Mouse (Mus musculus) olfactory bulb, adult 2 months (tissue): ENCODE results near the gene Hnrnpab. TPM values are rescaled to one million over a fixed set of nuclear protein-coding genes. Genes with fewer than 3 reads are reported as not detected.
A peak's percentile ranks its signal among the peaks of the same experiment; 100 is the strongest.
"Not testable (repeated sequence)": the region's sequence is repeated elsewhere in the genome, so short reads cannot be mapped to it uniquely, and the experiment has no call there.

Experiments used
- H3K27ac ChIP-seq: fragments of 200-500 bp; 2 replicates; pipeline ENCODE4 v1.5.1; 2012; ENCODE audit warnings: low read depth, low read length; ENCODE audit not compliant: insufficient read depth
- H3K4me1 ChIP-seq: fragments of 200-500 bp; 2 replicates; pipeline ENCODE4 v1.6.1; 2012; ENCODE audit warnings: low read length; ENCODE audit not compliant: control insufficient read depth, insufficient read depth
- H3K4me3 ChIP-seq: fragments of 200-500 bp; 2 replicates; pipeline ENCODE4 v1.5.1; 2012; ENCODE audit warnings: mild to moderate bottlenecking, low read depth, low read length, moderate library complexity; ENCODE audit not compliant: insufficient read depth
- CTCF ChIP-seq: fragments of 200-500 bp; IDR thresholded peaks from 2 replicates; pipeline ENCODE4 v1.5.1; 2012; ENCODE audit warnings: low read depth, mild to moderate bottlenecking, low read length, moderate library complexity; ENCODE audit not compliant: insufficient read depth
- POLR2A ChIP-seq: fragments of 200-500 bp; IDR thresholded peaks from 2 replicates; pipeline ENCODE4 v1.6.1; 2012; ENCODE audit warnings: mild to moderate bottlenecking, low read depth, low read length, moderate library complexity; ENCODE audit not compliant: insufficient read depth
- WGBS: fragments of 180-500 bp; shearing (Covaris S2); methylation state at CpG from one replicate; pipeline ENCODE4 v1.1.7; 2018; 5-methylcytosine and 5-hydroxymethylcytosine counted together
- polyA plus RNA-seq: library from polyadenylated mRNA; stranded (reverse); fragments of >200 nt; gene quantifications from 2 replicates; pipeline ENCODE4 v1.2.4, GENCODE M21; 2012; ENCODE audit warnings: low replicate concordance; ENCODE audit not compliant: missing spikeins, insufficient read depth, insufficient read length

The Hnrnpab gene
- polyA plus RNA-seq, 1 experiment, result 328 TPM

DNA sequence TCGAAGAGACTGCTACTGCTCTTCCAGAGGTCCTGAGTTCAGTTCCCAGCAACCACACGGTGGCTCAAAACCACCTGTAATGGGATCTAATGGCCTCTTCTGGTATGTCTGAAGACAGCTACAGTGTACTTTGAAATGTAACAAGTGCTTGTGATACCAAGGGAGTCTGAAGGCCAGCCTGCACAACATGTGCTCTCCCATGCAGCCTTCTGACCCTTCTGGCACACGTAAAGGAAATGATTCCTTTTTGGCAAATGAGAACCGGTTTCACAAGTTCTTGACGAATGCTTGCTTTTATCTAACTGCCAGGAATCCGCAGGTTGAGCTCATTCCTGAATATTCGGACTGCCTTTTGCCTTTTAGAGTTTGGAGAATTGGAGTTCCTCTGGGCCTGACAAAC is 8.5 kb upstream of the Hnrnpab start:
- WGBS, result 41% methylated on average over 7 of the region's 7 CpGs
- Histone ChIP-seq H3K27ac (no peak overlapping the region), H3K4me1 (peaks cover 8% of the 10 kb centered on the region), H3K4me3 (no peak overlapping the region)
- no peak for TF ChIP-seq POLR2A
- no peak for TF ChIP-seq CTCF

GRCm38 (mm10) chr11:51614256-51614655 is 7.6 kb upstream of the Hnrnpab start:
- no peak overlapping the region for H3K27ac ChIP-seq
- TF ChIP-seq POLR2A (no peak), CTCF (no peak)
- 81% methylated on average over 8 of the region's 8 CpGs for WGBS
- H3K4me1 ChIP-seq, result peaks cover 7% of the 10 kb centered on the region
- no peak overlapping the region for H3K4me3 ChIP-seq

DNA sequence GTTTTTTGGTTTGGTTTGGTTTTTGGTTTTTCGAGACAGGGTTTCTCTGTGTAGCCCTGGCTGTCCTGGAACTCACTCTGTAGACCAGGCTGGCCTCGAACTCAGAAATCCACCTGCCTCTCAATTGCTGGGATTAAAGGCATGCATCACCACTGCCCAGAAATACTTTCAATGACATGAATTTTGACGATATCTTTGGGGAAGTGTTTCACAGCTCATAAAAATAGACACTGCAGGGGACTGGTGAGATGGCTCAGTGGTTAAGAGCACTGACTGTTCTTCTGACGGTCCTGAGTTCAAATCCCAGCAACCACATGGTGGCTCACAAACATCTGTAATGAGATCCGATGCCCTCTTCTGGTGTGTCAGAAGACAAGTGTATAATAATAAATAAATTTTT is 3.3 kb upstream of the Hnrnpab start:
- WGBS, result 89% methylated on average over 5 of the region's 5 CpGs
- not testable (repeated sequence) for H3K27ac ChIP-seq, H3K4me1 ChIP-seq, H3K4me3 ChIP-seq

GRCm38 (mm10) chr11:51609266-51609909 is 2.7 kb upstream of the Hnrnpab start:
- no peaks in the 10 kb centered on the region for H3K4me1 ChIP-seq
- TF ChIP-seq CTCF (no peak), POLR2A (no peak)
- WGBS, result 86% methylated on average over 3 of the region's 3 CpGs
- no peak overlapping the region for H3K4me3 ChIP-seq
- H3K27ac ChIP-seq, result no peak overlapping the region

DNA sequence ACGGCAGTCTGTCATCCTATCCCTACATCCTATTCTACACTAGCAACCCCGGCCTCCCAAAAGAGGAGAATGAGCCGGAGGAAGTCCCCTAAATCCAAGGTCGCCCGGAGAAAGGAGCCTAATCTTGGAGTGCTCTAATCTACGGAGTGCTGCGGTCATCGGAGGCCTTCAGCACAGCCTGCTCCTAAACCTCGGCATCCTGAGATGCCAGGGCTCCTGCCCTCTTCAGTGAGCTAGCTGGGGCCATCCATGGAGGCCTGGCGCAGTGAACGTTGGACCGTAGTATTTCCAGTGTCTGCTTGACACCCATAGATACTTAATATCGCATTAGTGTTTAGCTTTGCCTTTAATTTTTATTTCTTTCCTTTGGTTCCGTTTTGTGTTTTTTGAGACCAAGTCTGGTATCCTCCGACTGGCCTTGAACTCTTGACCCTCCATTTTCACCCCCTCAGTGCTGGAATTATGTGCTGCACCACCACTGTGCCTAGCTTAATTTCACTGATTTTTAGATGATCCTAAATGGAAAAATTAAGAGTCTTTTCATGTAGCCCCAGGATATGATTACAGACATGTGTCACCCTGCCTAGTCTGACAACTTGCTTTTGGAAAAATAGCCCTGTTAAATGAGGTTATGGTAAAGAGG is 570 bp upstream of the Hnrnpab start:
- H3K4me1 ChIP-seq, result no peaks in the 10 kb centered on the region
- no peak for TF ChIP-seq POLR2A
- no peak for TF ChIP-seq CTCF
- 8% methylated on average over 15 of the region's 15 CpGs for WGBS
- H3K4me3 ChIP-seq, result peak overlapping the region; percentile 77
- peak overlapping the region; percentile 71 for H3K27ac ChIP-seq

- peak overlapping the region; percentile 30 for H3K27ac ChIP-seq
- no peaks in the 10 kb centered on the region for H3K4me1 ChIP-seq
- TF ChIP-seq POLR2A (peak; percentile 33; the same call in 1 of the 2 replicates), CTCF (no peak)
- peak overlapping the region; percentile 84 for H3K4me3 ChIP-seq
- under 1% methylated on average over 81 of the region's 81 CpGs for WGBS
Observed at GRCm38 (mm10) chr11:51605602-51606446, 823 bp downstream of the Hnrnpab start.

DNA sequence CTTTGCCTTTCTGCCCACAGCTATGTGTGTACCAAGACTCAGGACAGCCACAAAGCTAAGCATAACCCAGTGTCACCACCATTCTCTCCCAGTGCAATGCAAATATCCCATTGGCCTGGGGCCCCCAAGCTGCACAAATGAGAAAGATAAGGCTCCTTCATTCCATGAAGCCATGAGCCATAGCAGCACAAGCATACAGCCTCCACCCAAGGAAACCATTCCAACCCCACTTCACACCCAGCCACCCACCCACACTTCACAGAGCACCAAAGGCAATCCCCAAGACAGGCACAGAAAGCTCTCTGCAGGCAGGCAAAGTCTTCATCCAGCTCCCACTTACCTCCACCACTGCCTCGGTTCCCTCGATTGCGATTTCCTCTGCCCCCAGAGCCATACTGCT is 4.4 kb downstream of the Hnrnpab start:
- TF ChIP-seq POLR2A (no peak), CTCF (no peak)
- Histone ChIP-seq H3K4me3 (no peak overlapping the region), H3K27ac (no peak overlapping the region), H3K4me1 (no peaks in the 10 kb centered on the region)
- 86% methylated on average over 3 of the region's 3 CpGs for WGBS

- H3K27ac ChIP-seq, result no peak overlapping the region
- 72% methylated on average over 2 of the region's 2 CpGs for WGBS
- H3K4me3 ChIP-seq, result no peak overlapping the region
- H3K4me1 ChIP-seq, result no peaks in the 10 kb centered on the region
- TF ChIP-seq CTCF (no peak), POLR2A (no peak)
Observed at GRCm38 (mm10) chr11:51597553-51597952, 9.1 kb downstream of the Hnrnpab start.

GRCm38 (mm10) chr11:51595459-51596083 is 11.1 kb downstream of the Hnrnpab start:
- Histone ChIP-seq H3K4me1 (no peaks in the 10 kb centered on the region), H3K27ac (no peak overlapping the region), H3K4me3 (no peak overlapping the region)
- TF ChIP-seq POLR2A, result no peak
- TF ChIP-seq CTCF, result no peak
- WGBS, result 67% methylated on average over 1 of the region's 1 CpGs
